9 mouse cellular contexts compared by ENCODE assay signal in the genomic region with DNA sequence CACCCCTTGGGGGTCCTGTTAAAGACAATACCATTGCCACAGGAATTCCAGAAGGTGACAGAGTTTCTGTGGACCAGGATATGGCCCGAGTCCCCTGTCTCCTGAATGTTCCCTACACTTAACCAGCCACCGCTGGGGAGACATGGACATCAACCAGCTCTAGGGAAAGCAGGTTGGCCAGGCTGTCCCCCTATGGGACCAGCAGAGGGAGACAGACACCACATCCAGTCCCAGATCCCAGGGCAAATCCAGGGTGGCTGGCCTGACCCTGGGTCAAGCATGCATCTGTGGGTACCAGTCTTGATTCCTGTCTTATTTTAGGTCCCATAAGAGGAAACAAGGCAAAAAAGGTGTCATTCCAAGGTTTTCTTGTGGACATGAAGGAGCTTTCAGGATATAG. TPM values are rescaled to one million over a fixed set of nuclear protein-coding genes. Genes with fewer than 3 reads are reported as not detected.
DNase-seq lines count a peak whose midpoint lies in the region; ATAC-seq and TF ChIP-seq lines count a peak whose summit lies in the region.
"Had no signal": no experiment of that assay in that cellular context is flagged by ENCODE, and none has a peak within 500 bp of the region (broad histone marks: within the 10 kb centered on the region; RNA-seq: fewer than 3 reads in every experiment).

No protein-coding gene starts in this region.

- H3K36me3 ChIP-seq in hindbrain, embryonic 10.5 days = no peaks in the 10 kb centered on the region
- H3K36me3 ChIP-seq in hindbrain, embryonic 16.5 days (ENCODE audit: control insufficient read depth, insufficient read depth, low read length) = no peaks in the 10 kb centered on the region
- H3K36me3 ChIP-seq in embryonic facial prominence, embryonic 12.5 days = no peaks in the 10 kb centered on the region
- no peaks in the 10 kb centered on the region for H3K36me3 ChIP-seq in heart, postnatal 0 days (replicated peaks; ENCODE audit: control insufficient read depth, insufficient read depth, low read length)
- no peaks in the 10 kb centered on the region for H3K36me3 ChIP-seq in splenic B cell, adult 2 months (ENCODE audit: control insufficient read depth, insufficient read depth, low read length, poor library complexity, severe bottlenecking)

- H3K4me2 ChIP-seq in hindbrain, embryonic 16.5 days (ENCODE audit: low read length) = no peak overlapping the region
- no peak overlapping the region for H3K4me2 ChIP-seq in embryonic facial prominence, embryonic 12.5 days (replicated peaks)
- H3K4me2 ChIP-seq in heart, postnatal 0 days (ENCODE audit: low read depth, low read length) = no peak overlapping the region

- no peak overlapping the region for H3K4me3 ChIP-seq in hindbrain, embryonic 10.5 days
- no peak overlapping the region for H3K4me3 ChIP-seq in hindbrain, embryonic 16.5 days (ENCODE audit: low read length)
- H3K4me3 ChIP-seq in embryonic facial prominence, embryonic 12.5 days = no peak overlapping the region
- no peak overlapping the region for H3K4me3 ChIP-seq in heart, postnatal 0 days (ENCODE audit: low read depth, low read length)

- peak; percentile 96 for TF ChIP-seq CTCF in heart, postnatal 0 days (IDR thresholded peaks at IDR 0.05; ENCODE audit: low read depth)

- H3K9me3 ChIP-seq in hindbrain, embryonic 10.5 days = no peaks in the 10 kb centered on the region
- H3K9me3 ChIP-seq in hindbrain, embryonic 16.5 days (ENCODE audit: control insufficient read depth, low read length) = no peaks in the 10 kb centered on the region
- no peaks in the 10 kb centered on the region for H3K9me3 ChIP-seq in embryonic facial prominence, embryonic 12.5 days
- no peaks in the 10 kb centered on the region for H3K9me3 ChIP-seq in heart, postnatal 0 days (replicated peaks; ENCODE audit: control insufficient read depth, low read length)

- TF ChIP-seq EP300 in heart, postnatal 0 days (IDR thresholded peaks at IDR 0.05; ENCODE audit: low read depth) = no peak

- peaks cover 59% of the 10 kb centered on the region for H3K27me3 ChIP-seq in hindbrain, embryonic 10.5 days (ENCODE audit: insufficient read depth, poor library complexity, severe bottlenecking)
- peaks cover 11% of the 10 kb centered on the region for H3K27me3 ChIP-seq in hindbrain, embryonic 16.5 days (replicated peaks; ENCODE audit: control insufficient read depth, insufficient read depth, low read length)
- peaks cover 2% of the 10 kb centered on the region for H3K27me3 ChIP-seq in embryonic facial prominence, embryonic 12.5 days
- H3K27me3 ChIP-seq in heart, postnatal 0 days (ENCODE audit: control insufficient read depth, insufficient read depth, low read length) = peaks cover 6% of the 10 kb centered on the region; the same call in 1 of the 2 replicates
- no peaks in the 10 kb centered on the region for H3K27me3 ChIP-seq in splenic B cell, adult 2 months (ENCODE audit: control insufficient read depth, insufficient read depth, low read length, poor library complexity, severe bottlenecking)

- H3K27ac ChIP-seq in hindbrain, embryonic 10.5 days = no peak overlapping the region
- H3K27ac ChIP-seq in hindbrain, embryonic 16.5 days (ENCODE audit: low read depth, low read length) = no peak overlapping the region
- no peak overlapping the region for H3K27ac ChIP-seq in embryonic facial prominence, embryonic 12.5 days
- no peak overlapping the region for H3K27ac ChIP-seq in heart, postnatal 0 days (ENCODE audit: low read depth)
- H3K27ac ChIP-seq: macrophage had no signal

- no peak overlapping the region for H3K9ac ChIP-seq in hindbrain, embryonic 16.5 days (ENCODE audit: low read depth, low read length)
- peak overlapping the region; percentile 24; the same call in 1 of the 2 replicates for H3K9ac ChIP-seq in embryonic facial prominence, embryonic 12.5 days
- no peak overlapping the region for H3K9ac ChIP-seq in heart, postnatal 0 days (replicated peaks; ENCODE audit: low read depth, low read length)

- peaks cover 23% of the 10 kb centered on the region for H3K4me1 ChIP-seq in hindbrain, embryonic 10.5 days (replicated peaks)
- H3K4me1 ChIP-seq in hindbrain, embryonic 16.5 days (ENCODE audit: control insufficient read depth, insufficient read depth, low read depth, low read length) = peaks cover 8% of the 10 kb centered on the region
- peaks cover 15% of the 10 kb centered on the region for H3K4me1 ChIP-seq in embryonic facial prominence, embryonic 12.5 days
- peaks cover 13% of the 10 kb centered on the region for H3K4me1 ChIP-seq in heart, postnatal 0 days (ENCODE audit: control insufficient read depth, insufficient read depth)

- peak; percentile 71 for DNase-seq in hindbrain, embryonic 10.5 days (ENCODE audit: low spot score)
- peak; percentile 88 for DNase-seq in adrenal gland, postnatal 14 days
- peak; percentile 69 for DNase-seq in heart, postnatal 0 days (ENCODE audit: low spot score)
- DNase-seq in kidney, postnatal 4 days = peak; percentile 80 to 87
- DNase-seq in lung, postnatal 14 days = peak; percentile 82
- DNase-seq in splenic B cell, adult 2 months (ENCODE audit: low read depth, low spot score) = peak; percentile 81

- ATAC-seq in hindbrain, embryonic 16.5 days = no peak
- ATAC-seq in embryonic facial prominence, embryonic 12.5 days (ENCODE audit: insufficient number of reproducible peaks, insufficient read depth, low FRiP score, low TSS enrichment) = no peak
- peak; percentile 73 for ATAC-seq in heart, postnatal 0 days (ENCODE audit: insufficient read depth, low read depth)

- 1% methylated on average over 2 of the region's 2 CpGs for WGBS in hindbrain, embryonic 10.5 days
- 7% methylated on average over 2 of the region's 2 CpGs for WGBS in hindbrain, embryonic 16.5 days
- WGBS in embryonic facial prominence, embryonic 12.5 days = 5% methylated on average over 2 of the region's 2 CpGs
- WGBS in heart, postnatal 0 days = 0% methylated on average over 2 of the region's 2 CpGs

RNA-seq across cellular contexts. Expression of a gene that starts 5.5 kb away (rescaled TPM):
- polyA plus RNA-seq in hindbrain, embryonic 10.5 days (2016; fragmentation: Nextera tagmentation; extraction: Ambion mirVana) = 53.0 and 53.9 TPM in 2 replicates
- 25.0 and 26.5 TPM in 2 replicates for polyA plus RNA-seq in hindbrain, embryonic 16.5 days (2015; fragmentation: Nextera tagmentation; extraction: Ambion mirVana)
- 8.2 and 10.7 TPM in 2 replicates for total RNA-seq in adrenal gland, postnatal 14 days (2021)
- polyA plus RNA-seq in embryonic facial prominence, embryonic 12.5 days (2016; fragmentation: Nextera tagmentation; extraction: Ambion mirVana) = 42.7 and 45.2 TPM in 2 replicates
- 9.5 and 12.3 TPM in 2 replicates for total RNA-seq in heart, postnatal 0 days (2014; rRNA removed; ENCODE audit: low replicate concordance)
- polyA plus RNA-seq in heart, postnatal 0 days (2015; fragmentation: Nextera tagmentation; extraction: Ambion mirVana) = 9.5 and 9.7 TPM in 2 replicates

RNA-seq across cellular contexts. Expression of a gene that starts 7.1 kb away (rescaled TPM):
- 0.87 and 1.2 TPM in 2 replicates for polyA plus RNA-seq in hindbrain, embryonic 10.5 days (2016; fragmentation: Nextera tagmentation; extraction: Ambion mirVana)
- 1.0 and 1.1 TPM in 2 replicates for polyA plus RNA-seq in hindbrain, embryonic 16.5 days (2015; fragmentation: Nextera tagmentation; extraction: Ambion mirVana)
- 10.8 and 16.3 TPM in 2 replicates for total RNA-seq in adrenal gland, postnatal 14 days (2021)
- 8.5 and 9.7 TPM in 2 replicates for polyA plus RNA-seq in embryonic facial prominence, embryonic 12.5 days (2016; fragmentation: Nextera tagmentation; extraction: Ambion mirVana)
- total RNA-seq in heart, postnatal 0 days (2014; rRNA removed; ENCODE audit: low replicate concordance) = 3.4 and 14.7 TPM in 2 replicates
- polyA plus RNA-seq in heart, postnatal 0 days (2015; fragmentation: Nextera tagmentation; extraction: Ambion mirVana) = 0.67 and 0.91 TPM in 2 replicates

RNA-seq across cellular contexts. Expression of a gene that starts 7.2 kb away (rescaled TPM):
- polyA plus RNA-seq in hindbrain, embryonic 10.5 days (2016; fragmentation: Nextera tagmentation; extraction: Ambion mirVana) = not detected in 2 replicates
- polyA plus RNA-seq in hindbrain, embryonic 16.5 days (2015; fragmentation: Nextera tagmentation; extraction: Ambion mirVana) = not detected in 2 replicates
- not detected in 2 replicates for total RNA-seq in adrenal gland, postnatal 14 days (2021)
- polyA plus RNA-seq in embryonic facial prominence, embryonic 12.5 days (2016; fragmentation: Nextera tagmentation; extraction: Ambion mirVana) = not detected in 2 replicates
- total RNA-seq in heart, postnatal 0 days (2014; rRNA removed; ENCODE audit: low replicate concordance) = not detected in 2 replicates
- not detected in 2 replicates for polyA plus RNA-seq in heart, postnatal 0 days (2015; fragmentation: Nextera tagmentation; extraction: Ambion mirVana)
- polyA plus RNA-seq: macrophage had no signal

RNA-seq across cellular contexts. Expression of a gene that starts 15.1 kb away (rescaled TPM):
- polyA plus RNA-seq in hindbrain, embryonic 10.5 days (2016; fragmentation: Nextera tagmentation; extraction: Ambion mirVana) = 1,005 and 1,038 TPM in 2 replicates
- 604 and 614 TPM in 2 replicates for polyA plus RNA-seq in hindbrain, embryonic 16.5 days (2015; fragmentation: Nextera tagmentation; extraction: Ambion mirVana)
- total RNA-seq in adrenal gland, postnatal 14 days (2021) = 369 and 402 TPM in 2 replicates
- polyA plus RNA-seq in embryonic facial prominence, embryonic 12.5 days (2016; fragmentation: Nextera tagmentation; extraction: Ambion mirVana) = 782 and 783 TPM in 2 replicates
- 808 and 961 TPM in 2 replicates for total RNA-seq in heart, postnatal 0 days (2014; rRNA removed; ENCODE audit: low replicate concordance)
- polyA plus RNA-seq in heart, postnatal 0 days (2015; fragmentation: Nextera tagmentation; extraction: Ambion mirVana) = 738 and 763 TPM in 2 replicates

RNA-seq across cellular contexts. Expression of a gene that starts 15.9 kb away (rescaled TPM):
- 0.85 and 1.2 TPM in 2 replicates for polyA plus RNA-seq in hindbrain, embryonic 10.5 days (2016; fragmentation: Nextera tagmentation; extraction: Ambion mirVana)
- polyA plus RNA-seq in hindbrain, embryonic 16.5 days (2015; fragmentation: Nextera tagmentation; extraction: Ambion mirVana) = 0.54 and 1.1 TPM in 2 replicates
- 1.9 and 15.1 TPM in 2 replicates for total RNA-seq in adrenal gland, postnatal 14 days (2021)
- polyA plus RNA-seq in embryonic facial prominence, embryonic 12.5 days (2016; fragmentation: Nextera tagmentation; extraction: Ambion mirVana) = 1.2 and 1.9 TPM in 2 replicates
- total RNA-seq in heart, postnatal 0 days (2014; rRNA removed; ENCODE audit: low replicate concordance) = 5.2 TPM in 1 of 2 replicates, not detected in the other
- 2.7 and 4.4 TPM in 2 replicates for polyA plus RNA-seq in heart, postnatal 0 days (2015; fragmentation: Nextera tagmentation; extraction: Ambion mirVana)
